ENCODE assay signal across 8 mouse cellular contexts in genomic region chr7:139273397-139273719, GRCm38 (mm10). TPM values are rescaled to one million over a fixed set of nuclear protein-coding genes. Genes with fewer than 3 reads are reported as not detected.
DNase-seq lines count a peak whose midpoint lies in the region.

No protein-coding gene starts in this region.

- peak; percentile 60 for DNase-seq in ovary, adult 18-20 months (ENCODE audit: low spot score)
- no peak for DNase-seq in ovary, postnatal 10 days (ENCODE audit: low spot score)
- peak; percentile 69 to 78 for DNase-seq in heart, adult 18-20 months
- DNase-seq in kidney, adult 9 months: peak; percentile 66
- DNase-seq in lung, postnatal 10 days: peak; percentile 90
- DNase-seq in layer of hippocampus, adult 18-20 months (ENCODE audit: low spot score in 2 of 2): no peak
- no peak for DNase-seq in thymus, adult 18-20 months
- no peak for DNase-seq in B cell, adult 2 months

RNA-seq across cellular contexts. Expression of gene Pwwp2b, which starts 25.1 kb away (rescaled TPM):
- 10 to 100 TPM in 1 of 2 experiments, 1 to 10 TPM in 1; 8.8 to 11.3 TPM for total RNA-seq in heart, adult 18-20 months (2021)
- 10 to 100 TPM; 31.5 to 35.9 TPM for total RNA-seq in layer of hippocampus, adult 18-20 months (2021)

Comparison
In these comparisons a context has a peak if more than half of its experiments do, and no peak if none do; other contexts are left out.
1. DNase-seq: peak in ovary, adult 18-20 months (single experiment), heart, adult 18-20 months (2 of 2), kidney, adult 9 months (single experiment) and lung, postnatal 10 days (single experiment); none in ovary, postnatal 10 days (single experiment), layer of hippocampus, adult 18-20 months (0 of 2), thymus, adult 18-20 months (0 of 2) and B cell, adult 2 months (0 of 2).